Mouse (Mus musculus) intestine, postnatal 0 days (tissue): ENCODE measurements around the gene Eif3i. TPM values are rescaled to one million over a fixed set of nuclear protein-coding genes. Genes with fewer than 3 reads are reported as not detected.

Experiments
- ATAC-seq: fragments of 200-750 bp; cut with Nextera tagmentation; 2 replicates; pipeline ENCODE4 v1.8.0; 2017; ENCODE audit warnings: mild to moderate bottlenecking, moderate TSS enrichment, moderate library complexity
- H3K27ac ChIP-seq: fragments of 300-500 bp; sonication (generic); 2 replicates; pipeline ENCODE4 v1.5.1; 2014; ENCODE audit warnings: mild to moderate bottlenecking, low read depth, low read length, moderate library complexity
- H3K27me3 ChIP-seq: fragments of 300-500 bp; sonication (generic); replicated peaks from 2 replicates; pipeline ENCODE4 v1.6.1; 2014; ENCODE audit warnings: low read length, mixed read lengths; ENCODE audit not compliant: control insufficient read depth, insufficient read depth
- H3K36me3 ChIP-seq: fragments of 300-500 bp; sonication (generic); 2 replicates; pipeline ENCODE4 v1.6.1; 2014; ENCODE audit warnings: mild to moderate bottlenecking, moderate library complexity; ENCODE audit not compliant: control insufficient read depth, insufficient read depth
- H3K4me1 ChIP-seq: fragments of 300-500 bp; sonication (generic); replicated peaks from 2 replicates; pipeline ENCODE4 v1.6.1; 2014; ENCODE audit warnings: antibody characterized with exemption, low read length, mixed read lengths; ENCODE audit not compliant: control insufficient read depth, insufficient read depth
- H3K4me2 ChIP-seq: fragments of 300-500 bp; sonication (generic); replicated peaks from 2 replicates; pipeline ENCODE4 v1.6.1; 2014; ENCODE audit warnings: low read depth, mild to moderate bottlenecking, moderate library complexity
- H3K4me3 ChIP-seq: fragments of 300-500 bp; sonication (generic); 2 replicates; pipeline ENCODE4 v1.5.1; 2014; ENCODE audit warnings: low read depth, low read length
- H3K9ac ChIP-seq: fragments of 300-500 bp; sonication (generic); 2 replicates; pipeline ENCODE4 v1.6.1; 2014; ENCODE audit warnings: mild to moderate bottlenecking, low read depth, low read length
- H3K9me3 ChIP-seq: fragments of 300-500 bp; sonication (generic); 2 replicates; pipeline ENCODE4 v1.6.1; 2016; ENCODE audit warnings: mixed run types; ENCODE audit not compliant: control insufficient read depth
- CTCF ChIP-seq: sonication (generic); IDR thresholded peaks from 2 replicates; pipeline ENCODE4 v1.5.1; 2016; ENCODE audit warnings: low read depth, mild to moderate bottlenecking, control low read depth, antibody characterized with exemption, moderate library complexity
- WGBS: fragments of 180-500 bp; shearing (Covaris S2); extraction: QIAGEN DNeasy Blood & Tissue Kit; methylation state at CpG from one replicate; pipeline ENCODE4 v1.1.7; 2014; 5-methylcytosine and 5-hydroxymethylcytosine counted together
- polyA plus RNA-seq: library from polyadenylated mRNA; unstranded; fragments of >200 nt; fragmentation: Nextera tagmentation; extraction: Ambion mirVana; gene quantifications from 2 replicates; pipeline ENCODE4 v1.2.1, GENCODE M21; 2015

Gene Eif3i
- polyA plus RNA-seq, 1 experiment from 2014 or later: 144 TPM

DNA sequence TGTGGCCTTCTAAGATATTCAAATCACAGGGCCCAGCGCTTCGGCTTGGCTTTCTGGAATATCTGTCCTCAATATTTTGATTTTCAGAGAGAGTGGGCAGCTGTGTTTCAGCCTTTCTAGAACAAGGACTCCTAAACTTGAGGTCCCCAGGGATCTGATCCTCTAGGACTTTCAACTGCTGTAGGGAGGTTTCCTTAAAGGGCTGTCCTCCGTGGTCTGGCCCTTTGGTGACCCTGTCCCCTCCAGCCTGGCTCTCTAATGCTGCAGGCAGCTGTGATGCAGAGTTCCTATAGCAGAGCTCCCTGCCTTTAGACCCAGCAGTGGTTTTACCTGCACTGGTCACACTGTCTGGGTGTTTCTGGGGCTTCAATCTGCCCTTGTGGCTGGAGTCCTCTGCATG lies 16.2 kb upstream of the Eif3i start:
- TF ChIP-seq CTCF: no peak
- 81% methylated on average over 3 of the region's 3 CpGs for WGBS

DNA sequence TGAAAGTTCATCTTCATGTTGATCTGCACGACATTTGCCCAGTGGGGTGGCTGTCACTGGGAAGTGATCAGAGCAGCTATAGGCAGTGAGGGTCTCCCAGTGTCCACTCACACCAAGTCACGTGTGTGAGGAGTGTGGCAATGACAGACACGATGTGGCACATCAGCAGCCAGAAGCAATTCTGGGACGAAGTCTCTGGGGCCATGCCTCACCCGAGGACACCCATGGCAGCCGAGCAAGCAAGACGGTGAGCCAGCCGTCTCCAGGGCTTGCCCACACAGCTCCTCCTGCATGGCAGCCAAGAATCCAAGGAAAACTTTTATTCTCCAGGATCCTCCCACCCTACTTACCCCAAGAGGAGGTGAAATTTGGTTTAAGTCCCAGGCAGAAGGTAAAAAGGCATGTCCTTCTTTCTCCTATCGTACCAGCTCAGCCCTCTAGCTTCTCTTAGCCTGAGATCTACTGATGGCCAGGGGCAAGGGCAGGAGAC lies 15.4 kb upstream of the Eif3i start:
- H3K9ac ChIP-seq: no peak overlapping the region
- 91% methylated on average over 9 of the region's 9 CpGs for WGBS
- ATAC-seq: no peak
- no peak overlapping the region for H3K27ac ChIP-seq
- no peaks in the 10 kb centered on the region for H3K9me3 ChIP-seq
- H3K27me3 ChIP-seq: no peaks in the 10 kb centered on the region
- no peak overlapping the region for H3K4me2 ChIP-seq
- no peak overlapping the region for H3K4me3 ChIP-seq
- H3K4me1 ChIP-seq: peaks cover 6% of the 10 kb centered on the region
- no peak for TF ChIP-seq CTCF
- H3K36me3 ChIP-seq: peaks cover 10% of the 10 kb centered on the region; the same call in 1 of the 2 replicates

More for the DNA sequence above, 16.2 kb upstream of the Eif3i start:
- Histone ChIP-seq H3K27me3 (no peaks in the 10 kb centered on the region), H3K4me1 (peaks cover 6% of the 10 kb centered on the region), H3K36me3 (peaks cover 10% of the 10 kb centered on the region; the same call in 1 of the 2 replicates), H3K4me2 (no peak overlapping the region), H3K27ac (no peak overlapping the region), H3K9me3 (no peaks in the 10 kb centered on the region), H3K4me3 (no peak overlapping the region), H3K9ac (no peak overlapping the region)
- ATAC-seq: no peak

DNA sequence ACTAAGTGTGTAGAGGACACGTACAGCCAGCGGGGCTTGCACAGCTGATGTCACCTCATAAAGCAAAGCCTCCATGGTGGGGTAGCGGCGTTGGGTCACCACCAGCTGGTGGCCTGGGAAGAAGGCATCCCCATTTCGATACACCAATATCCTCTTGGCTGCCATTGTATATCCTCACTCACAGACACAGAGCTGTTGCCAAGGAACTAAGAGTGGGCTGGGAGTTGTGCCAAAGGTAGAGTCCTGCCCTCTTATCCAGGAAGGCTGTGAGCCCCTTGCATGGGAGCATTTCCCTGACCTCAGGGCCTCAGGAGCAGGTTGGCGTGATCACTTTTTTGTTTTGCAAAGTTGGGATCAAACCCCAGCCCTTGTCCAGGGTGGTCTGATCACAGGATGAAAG lies 13.6 kb upstream of the Eif3i start, which contains the start of gene Dcdc2b:
Gene Dcdc2b, minus strand, starts transcription at position 165 of the 400 bp plus-strand sequence.
- ATAC-seq: no peak
- no peak within 1 kb of the TSS for H3K9ac ChIP-seq
- H3K4me2 ChIP-seq: no peak within 1 kb of the TSS
- H3K9me3 ChIP-seq: no peaks in the 10 kb centered on the region
- peaks cover 6% of the 10 kb centered on the region for H3K4me1 ChIP-seq
- peaks cover 18% of the 10 kb centered on the region; the same call in 1 of the 2 replicates for H3K36me3 ChIP-seq
- 77% methylated on average over 6 of the region's 6 CpGs for WGBS
- no peak within 1 kb of the TSS for H3K4me3 ChIP-seq
- no peaks in the 10 kb centered on the region for H3K27me3 ChIP-seq
- TF ChIP-seq CTCF: no peak
- H3K27ac ChIP-seq: no peak within 1 kb of the TSS

DNA sequence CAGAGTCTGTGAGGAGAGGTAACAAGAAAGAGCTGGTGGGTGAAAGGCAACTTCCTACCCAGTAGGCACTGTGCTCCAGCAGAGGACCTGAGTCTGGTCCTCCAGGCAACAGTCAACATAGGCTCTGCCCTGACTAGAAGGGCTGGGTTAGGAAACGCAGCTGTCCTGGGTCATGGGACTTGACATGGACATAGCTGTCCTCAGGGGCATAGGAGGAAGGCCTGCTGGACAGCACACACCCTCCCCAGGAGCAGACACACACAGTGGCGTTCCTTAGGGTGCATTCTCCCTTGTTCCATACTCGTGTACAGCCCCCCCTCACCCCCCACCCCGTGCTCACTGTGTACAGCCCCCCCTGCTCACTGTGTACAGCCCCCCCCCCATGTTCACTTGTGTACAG lies 10.0 kb upstream of the Eif3i start:
- no peak overlapping the region for H3K4me3 ChIP-seq
- no peak for ATAC-seq
- no peak for TF ChIP-seq CTCF
- no peaks in the 10 kb centered on the region for H3K9me3 ChIP-seq
- H3K27ac ChIP-seq: no peak overlapping the region
- H3K9ac ChIP-seq: no peak overlapping the region
- peaks cover 34% of the 10 kb centered on the region for H3K36me3 ChIP-seq
- 58% methylated on average over 4 of the region's 4 CpGs for WGBS
- no peaks in the 10 kb centered on the region for H3K27me3 ChIP-seq
- no peaks in the 10 kb centered on the region for H3K4me1 ChIP-seq
- no peak overlapping the region for H3K4me2 ChIP-seq

DNA sequence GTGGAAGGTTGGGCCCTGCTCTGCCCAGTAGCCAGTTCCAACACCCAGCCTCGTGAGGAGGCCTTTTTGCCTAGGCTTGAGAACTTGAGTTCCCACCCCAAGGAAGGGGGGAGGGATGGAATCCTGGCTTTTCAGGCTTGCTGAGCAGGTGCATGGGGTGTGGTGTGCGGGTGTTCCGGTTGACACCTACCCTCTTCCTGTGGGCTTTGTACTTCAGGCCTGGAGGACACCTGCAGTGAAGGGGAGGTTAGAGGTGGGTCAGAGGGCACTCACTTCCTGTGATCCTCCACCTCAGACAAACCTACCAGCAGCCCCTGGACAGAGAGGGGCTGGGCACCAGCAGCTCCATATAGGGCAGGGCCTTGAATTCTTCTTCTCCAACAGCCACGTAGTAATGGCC lies 9.6 kb upstream of the Eif3i start:
- Histone ChIP-seq H3K9me3 (no peaks in the 10 kb centered on the region), H3K9ac (no peak overlapping the region), H3K4me1 (no peaks in the 10 kb centered on the region), H3K4me3 (no peak overlapping the region), H3K27ac (no peak overlapping the region), H3K36me3 (peaks cover 38% of the 10 kb centered on the region), H3K4me2 (no peak overlapping the region), H3K27me3 (no peaks in the 10 kb centered on the region)
- no peak for ATAC-seq
- 67% methylated on average over 4 of the region's 4 CpGs for WGBS
- no peak for TF ChIP-seq CTCF

DNA sequence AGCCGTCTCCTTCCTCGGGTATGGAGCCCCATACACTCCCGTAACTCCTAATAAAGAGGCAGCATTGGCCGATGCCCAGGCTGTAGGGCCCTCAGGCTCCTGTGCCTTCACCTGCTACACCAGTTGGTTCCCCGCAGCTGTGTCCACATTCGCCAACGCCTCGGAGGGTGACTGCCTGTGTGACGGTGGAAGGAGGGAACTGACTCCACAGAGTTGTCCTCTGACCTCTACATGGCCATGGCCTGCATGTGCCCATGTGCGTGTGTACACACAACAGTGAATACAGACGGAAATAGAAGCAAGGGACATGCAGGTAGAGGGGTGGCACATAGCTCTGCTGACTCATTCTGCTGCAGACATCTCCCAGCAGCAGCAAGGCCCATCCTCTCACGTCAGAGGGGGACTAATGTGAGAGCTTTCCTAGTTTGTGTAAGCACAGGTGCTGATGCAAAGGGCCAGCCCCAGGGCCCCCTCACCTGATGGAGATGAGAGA lies 8.7 kb upstream of the Eif3i start:
- peaks cover 45% of the 10 kb centered on the region for H3K36me3 ChIP-seq
- H3K4me1 ChIP-seq: no peaks in the 10 kb centered on the region
- no peaks in the 10 kb centered on the region for H3K27me3 ChIP-seq
- no peak overlapping the region for H3K4me2 ChIP-seq
- H3K9ac ChIP-seq: no peak overlapping the region
- WGBS: 79% methylated on average over 12 of the region's 12 CpGs
- H3K27ac ChIP-seq: no peak overlapping the region
- H3K4me3 ChIP-seq: no peak overlapping the region
- no peak for TF ChIP-seq CTCF
- no peak; the same call in 1 of the 2 replicates for ATAC-seq
- H3K9me3 ChIP-seq: no peaks in the 10 kb centered on the region
